Mouse (Mus musculus): ENCODE data around the gene Cma2.
"Not testable (repeated sequence)": the region's sequence is repeated elsewhere in the genome, so short reads cannot be mapped to it uniquely, and the experiment has no call there.

GRCm38 (mm10) chr14:55963900-55964299 lies 13.1 kb downstream of the Cma2 start:
- TF ChIP-seq CEBPB (IDR thresholded peaks at IDR 0.05; ENCODE audit: low read depth); CTCF (IDR thresholded peaks at IDR 0.05; ENCODE audit: control insufficient read depth, insufficient read depth, insufficient read length); MYOG (IDR thresholded peaks at IDR 0.05; ENCODE audit: control insufficient read depth, extremely low read depth, insufficient read length); USF1 (IDR thresholded peaks at IDR 0.05; ENCODE audit: low read depth); MAX (IDR thresholded peaks at IDR 0.05); FOSL1 (IDR thresholded peaks at IDR 0.05; ENCODE audit: insufficient read depth, low read length, poor library complexity, severe bottlenecking): not testable (repeated sequence)

Measured in C2C12 (cell line).